Mouse (Mus musculus) limb, embryonic 11.5 days (tissue): Measurements from ENCODE around the gene Gng2. TPM values are rescaled to one million over a fixed set of nuclear protein-coding genes. Genes with fewer than 3 reads are reported as not detected.

Source experiments
- ATAC-seq: fragments of 200-750 bp; cut with Nextera tagmentation; 2 replicates; pipeline ENCODE4 v1.8.0; 2017; ENCODE audit warnings: low read depth; ENCODE audit not compliant: insufficient number of reproducible peaks, low FRiP score, low TSS enrichment
- DNase-seq: peaks from one replicate; pipeline ENCODE4 v3.0.0-alpha.2; 2015; ENCODE audit warnings: low spot score
- H3K27ac ChIP-seq: fragments of 300-500 bp; sonication (generic); replicated peaks from 2 replicates; pipeline ENCODE4 v1.5.1; 2014; ENCODE audit warnings: low read depth, mild to moderate bottlenecking, low read length
- H3K27me3 ChIP-seq: fragments of 300-500 bp; sonication (generic); 2 replicates; pipeline ENCODE4 v1.6.1; 2014; ENCODE audit warnings: mild to moderate bottlenecking, low read length, mixed read lengths; ENCODE audit not compliant: control insufficient read depth, insufficient read depth
- H3K36me3 ChIP-seq: fragments of 300-500 bp; sonication (generic); 2 replicates; pipeline ENCODE4 v1.6.1; 2014; ENCODE audit warnings: mild to moderate bottlenecking, low read length, moderate library complexity, mixed read lengths; ENCODE audit not compliant: control insufficient read depth, insufficient read depth
- H3K4me1 ChIP-seq: fragments of 300-500 bp; sonication (generic); 2 replicates; pipeline ENCODE4 v1.6.1; 2014; ENCODE audit warnings: low read length, mixed read lengths; ENCODE audit not compliant: control insufficient read depth, insufficient read depth
- H3K4me2 ChIP-seq: fragments of 300-500 bp; sonication (generic); 2 replicates; pipeline ENCODE4 v1.6.1; 2014; ENCODE audit warnings: low read depth, mild to moderate bottlenecking, moderate library complexity; ENCODE audit not compliant: severe bottlenecking
- H3K4me3 ChIP-seq: fragments of 300-500 bp; sonication (generic); 2 replicates; pipeline ENCODE4 v1.5.1; 2014; ENCODE audit warnings: low read depth, low read length
- H3K9ac ChIP-seq: fragments of 300-500 bp; sonication (generic); 2 replicates; pipeline ENCODE4 v1.6.1; 2014; ENCODE audit warnings: mild to moderate bottlenecking, low read length
- H3K9me3 ChIP-seq: fragments of 300-500 bp; sonication (generic); 2 replicates; pipeline ENCODE4 v1.6.1; 2016; ENCODE audit warnings: low read length; ENCODE audit not compliant: control insufficient read depth
- WGBS: fragments of 180-500 bp; shearing (Covaris S2); extraction: QIAGEN DNeasy Blood & Tissue Kit; methylation state at CpG from one replicate; pipeline ENCODE4 v1.1.7; 2014; 5-methylcytosine and 5-hydroxymethylcytosine counted together
- polyA plus RNA-seq: library from polyadenylated mRNA; unstranded; fragments of >200 nt; fragmentation: Nextera tagmentation; extraction: Ambion mirVana; gene quantifications from 2 replicates; pipeline ENCODE4 v1.2.1, GENCODE M21; 2014

Gng2 gene
- polyA plus RNA-seq, 1 experiment from 2014 or later: 73.9 TPM

DNA sequence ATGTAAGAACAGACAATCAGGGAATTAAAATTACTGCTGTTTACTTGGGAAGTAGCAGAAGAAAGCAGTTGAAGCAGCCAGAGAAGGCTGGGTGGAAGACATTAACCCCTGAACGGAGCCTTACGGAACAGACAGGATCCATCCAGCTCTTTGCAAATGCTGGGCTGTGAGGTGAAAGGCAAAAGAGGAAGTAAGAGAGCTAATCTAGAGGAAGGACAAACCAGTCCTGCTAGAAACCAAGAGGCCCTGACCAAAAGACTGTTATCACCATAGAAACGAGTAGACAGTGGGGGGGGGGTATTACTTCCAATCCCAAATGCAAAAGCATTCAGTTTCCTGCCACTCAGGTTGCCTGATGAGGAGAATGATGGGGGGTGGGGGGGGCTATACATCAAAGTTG is 6.6 kb downstream of the Gng2 start:
- WGBS: 66% methylated on average over 3 of the region's 3 CpGs
- H3K4me3 ChIP-seq: no peak overlapping the region
- H3K9me3 ChIP-seq: no peaks in the 10 kb centered on the region
- peaks cover 8% of the 10 kb centered on the region; the same call in 1 of the 2 replicates for H3K4me1 ChIP-seq
- no peak overlapping the region for H3K4me2 ChIP-seq
- no peaks in the 10 kb centered on the region; the same call in 1 of the 2 replicates for H3K36me3 ChIP-seq
- DNase-seq (no peak), ATAC-seq (no peak)
- H3K27me3 ChIP-seq: no peaks in the 10 kb centered on the region
- H3K9ac ChIP-seq: no peak overlapping the region
- H3K27ac ChIP-seq: no peak overlapping the region

DNA sequence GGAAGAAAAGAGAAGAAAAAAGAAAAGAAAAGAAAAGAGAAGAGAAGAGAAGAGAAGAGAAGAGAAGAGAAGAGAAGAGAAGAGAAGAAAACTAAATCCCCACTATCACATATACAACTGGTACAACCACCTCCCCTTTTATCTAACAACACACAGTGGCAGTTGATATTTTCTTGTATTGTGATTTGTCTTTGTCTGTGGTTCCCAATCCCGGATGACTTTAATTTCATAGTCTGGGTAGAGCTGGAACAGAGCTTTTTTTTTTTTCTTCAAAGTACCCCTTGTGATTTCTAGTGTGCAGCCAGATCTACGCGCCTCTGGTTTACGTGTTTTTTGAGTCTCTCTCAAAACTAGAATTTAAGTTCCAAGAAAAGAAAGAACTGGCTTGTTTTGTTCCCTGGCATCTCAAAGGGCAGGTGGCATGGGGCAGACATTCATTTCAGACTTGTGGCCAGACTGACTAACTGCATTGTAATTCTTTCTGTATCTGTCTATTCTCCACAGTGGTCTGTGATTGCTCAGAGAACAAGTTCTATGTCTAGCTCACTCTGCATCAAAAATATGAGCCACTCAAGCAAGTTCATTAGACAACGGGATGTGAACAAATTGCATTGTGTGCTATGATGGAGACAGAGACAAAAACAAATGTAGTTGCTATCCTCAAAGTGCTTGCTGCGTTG is 7.2 kb downstream of the Gng2 start:
- Histone ChIP-seq H3K4me3 (no peak overlapping the region), H3K9me3 (no peaks in the 10 kb centered on the region), H3K27me3 (no peaks in the 10 kb centered on the region), H3K36me3 (no peaks in the 10 kb centered on the region; the same call in 1 of the 2 replicates), H3K4me1 (peaks cover 8% of the 10 kb centered on the region; the same call in 1 of the 2 replicates), H3K4me2 (no peak overlapping the region), H3K27ac (no peak overlapping the region), H3K9ac (no peak overlapping the region)
- ATAC-seq: no peak
- no peak for DNase-seq
- WGBS: 90% methylated on average over 6 of the region's 6 CpGs

DNA sequence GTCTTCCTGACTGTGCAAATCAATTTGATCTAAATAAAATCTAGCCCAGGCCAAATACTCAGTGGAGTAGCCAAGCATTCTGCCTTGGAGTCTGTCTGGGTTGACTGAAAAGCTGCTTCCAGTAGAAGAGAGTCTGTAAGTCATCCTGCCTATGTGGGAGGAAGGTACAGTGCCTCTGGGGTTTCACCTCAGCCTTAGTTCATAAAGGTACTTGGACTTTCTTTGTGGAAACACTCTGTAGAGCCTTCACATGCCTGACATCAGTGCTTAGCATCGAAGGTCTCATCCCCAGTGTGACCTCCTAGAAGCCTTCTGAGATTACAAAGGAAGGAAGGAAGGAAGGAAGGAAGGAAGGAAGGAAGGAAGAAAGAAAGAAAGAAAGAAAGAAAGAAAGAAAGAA is 7.9 kb downstream of the Gng2 start:
- H3K27me3 ChIP-seq: no peaks in the 10 kb centered on the region
- no peak overlapping the region for H3K9ac ChIP-seq
- H3K36me3 ChIP-seq: no peaks in the 10 kb centered on the region; the same call in 1 of the 2 replicates
- no peak for DNase-seq
- H3K27ac ChIP-seq: no peak overlapping the region
- ATAC-seq: no peak
- H3K4me3 ChIP-seq: no peak overlapping the region
- H3K4me1 ChIP-seq: peaks cover 4% of the 10 kb centered on the region; the same call in 1 of the 2 replicates
- WGBS: 87% methylated on average over 1 of the region's 1 CpGs
- H3K4me2 ChIP-seq: no peak overlapping the region
- no peaks in the 10 kb centered on the region for H3K9me3 ChIP-seq

GRCm38 (mm10) chr14:19969011-19969521 is 8.4 kb downstream of the Gng2 start:
- 57% methylated on average over 5 of the region's 5 CpGs for WGBS
- no peaks in the 10 kb centered on the region for H3K9me3 ChIP-seq
- no peak overlapping the region for H3K4me3 ChIP-seq
- H3K4me1 ChIP-seq: 0 out of 2 replicates have a peak, but pooled peaks cover 4% of the 10 kb centered on the region
- H3K27ac ChIP-seq: no peak overlapping the region
- no peak overlapping the region for H3K4me2 ChIP-seq
- H3K36me3 ChIP-seq: no peaks in the 10 kb centered on the region; the same call in 1 of the 2 replicates
- ATAC-seq (no peak), DNase-seq (no peak)
- H3K27me3 ChIP-seq: no peaks in the 10 kb centered on the region
- no peak overlapping the region for H3K9ac ChIP-seq

DNA sequence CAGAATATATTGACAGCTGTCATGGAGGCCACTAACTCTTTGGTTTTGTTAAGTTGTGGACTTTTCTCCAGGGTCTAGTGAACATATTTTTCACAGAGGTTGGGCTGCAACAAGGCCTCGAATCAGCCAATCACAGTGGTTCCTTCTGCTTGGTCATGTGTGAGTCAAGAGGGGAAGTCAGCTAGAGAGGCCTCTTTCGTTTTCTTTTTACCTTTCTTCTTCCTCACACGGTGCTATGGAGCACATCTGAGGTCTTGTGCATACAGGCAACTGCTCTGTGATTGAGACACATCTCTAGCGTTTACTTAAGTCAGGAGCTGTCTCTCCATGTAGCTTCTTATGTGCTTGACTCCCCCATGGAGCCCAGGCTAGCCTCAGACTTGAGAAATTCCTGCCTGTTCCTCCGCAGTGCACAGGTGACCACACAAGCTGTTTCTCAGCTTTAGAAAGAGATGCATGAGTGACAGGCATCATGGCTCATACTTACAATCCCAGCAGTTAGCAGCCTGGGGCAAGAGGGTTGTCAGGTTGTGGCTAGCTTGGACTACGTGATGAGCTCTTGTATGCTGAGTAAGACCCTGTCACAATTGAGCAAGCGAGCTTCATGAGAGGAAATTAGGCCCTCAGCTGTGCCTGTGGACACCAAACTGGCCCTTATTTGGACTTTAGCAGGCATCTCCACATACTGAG is 9.0 kb downstream of the Gng2 start:
- no peak overlapping the region for H3K4me3 ChIP-seq
- 86% methylated on average over 7 of the region's 7 CpGs for WGBS
- H3K4me2 ChIP-seq: no peak overlapping the region
- no peaks in the 10 kb centered on the region; the same call in 1 of the 2 replicates for H3K36me3 ChIP-seq
- H3K4me1 ChIP-seq: 0 out of 2 replicates have a peak, but pooled peaks cover 4% of the 10 kb centered on the region
- no peak overlapping the region for H3K9ac ChIP-seq
- no peak overlapping the region for H3K27ac ChIP-seq
- DNase-seq (no peak), ATAC-seq (no peak)
- H3K27me3 ChIP-seq: no peaks in the 10 kb centered on the region
- H3K9me3 ChIP-seq: no peaks in the 10 kb centered on the region

DNA sequence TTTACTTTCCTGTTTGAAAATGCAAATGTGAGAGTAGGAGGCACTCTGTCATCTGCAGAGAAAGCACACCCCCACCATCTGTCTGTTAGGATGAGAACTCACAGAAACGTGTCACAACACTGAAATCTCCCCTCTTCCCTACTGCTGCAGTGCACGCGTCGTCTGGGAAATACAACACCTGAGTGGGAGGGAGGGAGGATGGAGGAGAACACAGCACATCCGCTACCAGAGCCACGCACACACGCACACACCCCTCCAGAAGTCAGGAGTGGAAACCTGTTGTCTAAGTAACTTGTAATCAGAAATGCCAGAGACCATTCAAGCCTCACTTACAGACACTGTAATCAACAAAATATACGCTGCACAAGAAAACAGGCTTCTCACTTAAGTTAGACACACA is 9.9 kb downstream of the Gng2 start:
- H3K9me3 ChIP-seq: no peaks in the 10 kb centered on the region
- ATAC-seq: no peak
- 0 out of 2 replicates have a peak, but pooled peaks cover 4% of the 10 kb centered on the region for H3K4me1 ChIP-seq
- H3K9ac ChIP-seq: no peak overlapping the region
- no peaks in the 10 kb centered on the region; the same call in 1 of the 2 replicates for H3K36me3 ChIP-seq
- no peak overlapping the region for H3K27ac ChIP-seq
- H3K4me2 ChIP-seq: no peak overlapping the region
- DNase-seq: no peak
- no peaks in the 10 kb centered on the region for H3K27me3 ChIP-seq
- 59% methylated on average over 8 of the region's 8 CpGs for WGBS
- H3K4me3 ChIP-seq: no peak overlapping the region

GRCm38 (mm10) chr14:19963961-19964505 is 13.4 kb downstream of the Gng2 start:
- Histone ChIP-seq H3K4me3 (no peak overlapping the region), H3K9ac (no peak overlapping the region), H3K27me3 (no peaks in the 10 kb centered on the region), H3K36me3 (no peaks in the 10 kb centered on the region), H3K27ac (no peak overlapping the region), H3K9me3 (no peaks in the 10 kb centered on the region), H3K4me1 (no peaks in the 10 kb centered on the region), H3K4me2 (no peak overlapping the region)
- ATAC-seq (no peak), DNase-seq (no peak)
- WGBS: 49% methylated on average over 5 of the region's 5 CpGs
